Mouse (Mus musculus) spleen, adult 18-20 months (tissue): Measurements from ENCODE around the gene N6amt1.

Experiments used
- DNase-seq, 2 experiments: peaks; one replicate each; pipeline ENCODE4 v3.0.0; 2022; ENCODE audit warnings: mixed read lengths in 2 of 2

N6amt1 gene

DNA sequence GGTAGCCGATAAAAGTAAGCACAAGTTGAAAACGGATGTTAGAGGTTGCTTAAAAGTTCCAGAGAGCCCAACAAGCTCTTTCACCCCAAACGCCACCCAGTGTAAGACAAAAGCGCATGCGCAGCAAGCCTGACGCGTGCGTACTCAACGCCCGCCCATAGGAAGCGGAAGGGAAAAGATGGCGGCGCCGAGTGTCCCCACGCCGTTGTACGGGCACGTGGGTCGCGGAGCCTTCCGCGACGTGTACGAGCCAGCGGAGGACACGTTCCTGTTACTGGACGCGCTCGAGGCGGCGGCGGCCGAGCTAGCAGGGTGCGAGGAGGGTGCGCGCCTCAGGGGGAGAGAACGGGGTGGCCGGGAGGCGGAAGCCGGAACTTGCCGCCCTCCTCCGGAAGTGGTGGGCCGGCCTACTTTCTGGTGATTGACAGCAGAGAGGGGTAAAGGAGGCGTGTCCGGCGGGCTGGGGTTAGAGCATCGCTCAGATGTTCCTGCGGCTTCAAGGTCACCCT, at the start of gene N6amt1:
TSS of gene N6amt1 (plus strand) at position 111 of the 509 bp plus-strand sequence.
- DNase-seq = peak; percentile 90 to 95

GRCm38 (mm10) chr16:87305251-87306011, 48.6 kb upstream of the N6amt1 start:
- DNase-seq = no peak

DNA sequence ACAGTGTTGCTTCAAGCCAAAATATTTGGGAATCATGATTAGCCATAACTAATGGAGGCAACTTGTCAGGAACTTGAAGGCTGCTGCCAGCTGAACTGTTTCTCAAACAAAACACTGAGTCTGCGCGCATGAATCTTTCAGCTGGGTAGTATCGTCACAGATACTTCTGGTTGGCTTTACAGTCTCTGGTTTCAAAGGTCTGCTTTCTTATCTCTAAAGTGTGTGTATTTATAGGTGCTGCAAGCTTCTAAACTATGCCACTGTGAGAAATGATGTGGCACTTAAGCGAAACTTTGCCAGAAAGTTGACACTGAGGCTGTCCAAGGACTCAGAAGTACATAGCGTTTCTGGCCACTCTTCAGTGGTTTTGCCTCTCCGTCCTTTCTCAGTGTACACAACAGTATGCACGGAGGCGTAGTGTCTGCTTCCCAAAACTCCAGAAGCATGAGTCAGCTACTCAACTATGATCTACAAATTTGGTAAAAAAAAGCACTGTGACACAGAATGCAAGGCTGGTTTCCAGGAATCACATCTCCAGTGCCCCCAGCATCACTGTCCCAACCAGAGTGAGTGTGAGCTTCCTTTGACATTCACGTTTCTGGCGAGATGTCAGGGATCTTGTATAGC, 46.8 kb upstream of the N6amt1 start:
- DNase-seq = no peak

- DNase-seq = no peak
These were observed 43.3 kb upstream of the N6amt1 start for GRCm38 (mm10) chr16:87310659-87311058.

DNA sequence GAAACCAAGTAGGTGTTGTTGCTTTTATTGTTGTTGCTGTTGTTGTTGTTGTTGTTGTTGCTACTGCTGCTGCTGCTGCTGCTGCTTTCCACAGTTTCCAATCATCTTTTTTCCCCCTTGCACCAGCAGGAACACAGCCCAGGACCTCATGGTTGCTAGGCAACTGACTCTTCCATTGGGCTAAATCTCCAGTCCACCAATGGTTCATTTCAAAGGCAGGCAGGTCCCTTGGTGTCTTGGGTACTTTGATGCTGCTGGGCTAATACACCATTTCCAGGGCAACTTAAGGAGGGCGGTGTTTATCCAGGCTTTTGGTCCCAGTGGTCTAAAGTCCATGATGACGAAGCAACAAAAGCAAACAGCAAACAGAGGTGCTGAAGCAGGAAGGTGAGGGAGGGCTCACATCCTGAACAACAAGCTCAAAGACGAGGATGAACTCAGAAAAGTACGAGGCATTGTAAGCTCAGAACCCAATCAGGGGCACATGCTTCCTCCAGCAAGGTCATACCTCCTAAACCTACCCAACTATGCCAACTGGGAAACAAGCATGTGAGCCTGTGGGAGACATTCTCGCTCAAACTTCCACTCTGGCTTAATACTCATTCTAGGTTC, 35.7 kb upstream of the N6amt1 start:
- no peak for DNase-seq

DNA sequence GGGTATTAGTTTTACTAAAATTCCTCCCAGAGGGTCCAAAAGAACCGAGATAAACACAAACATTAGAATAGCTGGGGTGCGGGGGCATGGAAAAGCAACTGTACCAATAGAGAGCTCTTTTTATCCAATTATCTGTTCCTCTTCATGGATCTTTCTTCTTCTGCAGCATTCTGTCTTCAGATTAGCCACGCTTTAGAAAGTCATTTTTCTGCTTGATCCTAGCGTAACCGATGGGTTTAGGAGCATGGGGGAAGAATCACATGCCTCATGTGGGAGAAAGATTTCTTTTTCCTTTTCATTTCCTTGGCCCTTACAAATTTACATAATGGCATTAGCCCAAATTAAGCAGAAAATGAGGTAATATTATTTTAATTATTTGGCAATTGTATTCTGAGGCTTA, 35.0 kb upstream of the N6amt1 start:
- DNase-seq = no peak

DNA sequence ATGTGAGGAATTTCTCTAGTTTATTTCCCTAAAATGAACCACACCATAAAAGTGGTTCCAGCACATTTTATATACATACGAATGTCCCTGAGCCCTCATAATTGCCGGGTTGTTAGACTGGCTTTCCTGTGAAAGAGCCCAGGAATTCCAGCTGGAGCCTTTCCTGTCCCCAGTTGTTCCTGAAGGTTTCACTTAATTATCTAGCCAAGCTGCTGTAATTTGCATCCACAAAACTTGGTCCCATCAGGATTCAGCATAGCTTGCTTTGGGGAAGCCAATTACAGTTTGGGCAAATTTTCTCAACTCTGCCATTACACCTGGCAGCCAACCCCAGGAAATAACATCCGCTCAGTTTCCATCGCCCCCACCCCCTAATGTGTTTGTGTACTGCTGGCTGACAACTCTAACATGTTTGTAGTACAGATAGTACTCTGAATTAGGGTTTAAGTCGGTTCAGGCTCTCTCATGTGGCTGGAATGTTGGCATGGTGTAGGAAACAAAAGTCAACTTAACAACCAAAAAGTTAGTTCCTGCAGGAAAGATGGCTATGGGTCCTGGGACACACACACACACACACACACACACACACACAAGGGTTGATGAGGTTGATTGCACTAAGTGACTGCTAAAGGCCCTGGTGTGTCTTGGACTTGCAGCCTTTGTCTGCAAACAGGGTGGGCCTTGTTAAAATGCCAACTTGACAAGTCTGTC, 34.3 kb upstream of the N6amt1 start:
- no peak for DNase-seq

DNA sequence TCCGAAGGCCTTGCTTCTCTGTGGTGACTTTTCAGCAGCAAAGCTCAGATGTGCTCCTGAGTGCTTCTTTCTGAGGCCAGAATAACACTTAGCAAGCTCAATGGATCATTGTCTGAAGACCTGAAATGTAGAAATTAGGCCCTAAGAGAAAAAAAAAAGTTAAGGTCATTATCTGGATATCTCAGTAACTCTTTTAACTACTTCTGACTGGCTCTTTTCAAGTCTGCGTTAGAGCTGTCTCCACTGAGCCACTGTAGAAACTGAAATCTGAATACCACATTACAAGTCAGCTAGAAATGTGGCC, 33.8 kb upstream of the N6amt1 start:
- no peak for DNase-seq

GRCm38 (mm10) chr16:87324571-87324970, 29.4 kb upstream of the N6amt1 start:
- no peak for DNase-seq

- DNase-seq = no peak
These were observed 24.0 kb upstream of the N6amt1 start for GRCm38 (mm10) chr16:87329986-87330385.

DNA sequence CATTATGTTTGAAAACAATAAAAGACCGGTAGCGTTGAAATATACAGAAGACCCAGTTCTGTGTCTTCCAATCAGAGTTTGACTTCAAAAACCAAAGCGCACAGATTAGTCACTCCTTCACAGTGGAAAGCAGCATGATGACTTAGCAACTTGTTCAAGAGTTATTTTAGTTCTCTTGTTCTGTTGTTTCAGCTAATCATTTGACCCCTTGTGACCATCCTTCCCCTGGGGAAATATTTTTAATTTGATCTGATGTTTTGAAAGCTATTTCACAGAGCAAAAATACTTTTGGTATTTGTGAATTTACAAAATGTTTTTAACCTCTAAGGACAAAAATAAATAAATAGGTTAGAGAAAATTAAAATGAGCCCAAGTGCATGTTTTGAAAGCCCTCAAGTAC, 19.2 kb upstream of the N6amt1 start:
- no peak for DNase-seq

DNA sequence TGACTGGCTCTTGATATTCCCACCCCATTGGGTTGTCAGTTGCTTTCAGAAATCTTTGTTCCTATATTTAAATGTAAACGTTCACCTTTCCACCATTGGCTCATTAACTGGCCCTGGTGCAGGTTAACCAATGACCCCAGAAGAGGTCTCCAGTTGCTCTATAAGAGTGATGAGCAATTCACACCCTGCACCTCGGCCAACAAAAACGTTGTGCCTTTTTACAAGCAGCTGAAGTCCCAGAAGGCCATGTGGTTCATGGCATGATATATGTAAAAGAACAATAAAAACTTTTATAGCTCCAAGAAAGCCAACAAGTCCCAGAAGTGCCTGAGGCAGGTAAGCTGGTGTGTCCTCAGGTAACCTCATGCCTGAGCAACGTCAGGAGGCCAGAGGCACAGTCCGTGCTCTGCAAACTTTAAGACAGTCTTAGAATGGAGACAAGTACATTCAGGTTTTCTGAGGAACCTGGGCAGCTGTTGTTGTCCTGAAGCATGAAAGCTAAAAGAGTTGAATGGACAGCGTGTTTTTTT, 12.9 kb upstream of the N6amt1 start:
- DNase-seq = no peak

- DNase-seq = no peak
These were observed 5.9 kb upstream of the N6amt1 start for GRCm38 (mm10) chr16:87348133-87348532.

- DNase-seq = no peak
These were observed 2.4 kb upstream of the N6amt1 start for GRCm38 (mm10) chr16:87351386-87352105.

GRCm38 (mm10) chr16:87353605-87354004, 380 bp upstream of the N6amt1 start:
- no peak for DNase-seq

DNA sequence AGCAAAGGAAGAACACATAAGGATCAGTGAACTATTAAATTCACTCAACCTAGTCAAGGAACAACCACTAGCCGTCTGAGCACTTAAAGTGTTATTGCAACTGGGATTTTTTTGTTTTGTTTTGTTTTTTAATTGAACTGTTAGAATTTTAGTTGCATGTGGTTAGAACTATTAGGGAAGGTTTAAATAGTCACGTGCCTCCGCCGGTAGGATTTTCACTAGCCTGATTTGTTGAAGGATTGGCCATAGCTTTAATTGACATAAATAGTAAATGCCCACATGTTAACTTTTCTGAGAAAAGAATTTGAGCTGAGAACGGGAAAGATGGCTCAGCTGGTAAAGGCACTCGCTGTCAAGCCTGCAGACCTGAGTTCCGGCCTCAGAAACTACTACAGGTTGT, 763 bp downstream of the N6amt1 start:
- no peak for DNase-seq

DNA sequence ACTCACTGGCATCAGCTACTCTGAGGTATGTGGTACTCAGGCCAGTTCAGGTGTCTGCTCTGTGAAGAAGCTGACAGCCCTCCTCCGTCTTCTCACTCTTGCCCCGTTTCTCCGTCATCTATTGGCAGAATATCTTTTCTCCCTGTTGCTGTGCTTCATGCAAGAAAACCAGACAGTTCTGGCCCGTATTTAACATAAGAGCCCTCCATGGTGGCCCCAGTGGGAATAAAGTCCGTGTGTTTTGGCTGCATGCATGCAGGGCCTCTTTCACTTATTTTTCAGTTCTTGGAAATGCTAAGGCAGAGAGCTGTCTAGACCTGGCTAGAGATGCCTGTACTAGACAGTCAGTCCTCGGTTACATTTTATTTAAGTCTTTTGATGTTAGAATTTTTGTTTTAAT, 6.1 kb downstream of the N6amt1 start:
- no peak for DNase-seq

GRCm38 (mm10) chr16:87364231-87364630, 10.2 kb downstream of the N6amt1 start:
- DNase-seq = no peak

DNA sequence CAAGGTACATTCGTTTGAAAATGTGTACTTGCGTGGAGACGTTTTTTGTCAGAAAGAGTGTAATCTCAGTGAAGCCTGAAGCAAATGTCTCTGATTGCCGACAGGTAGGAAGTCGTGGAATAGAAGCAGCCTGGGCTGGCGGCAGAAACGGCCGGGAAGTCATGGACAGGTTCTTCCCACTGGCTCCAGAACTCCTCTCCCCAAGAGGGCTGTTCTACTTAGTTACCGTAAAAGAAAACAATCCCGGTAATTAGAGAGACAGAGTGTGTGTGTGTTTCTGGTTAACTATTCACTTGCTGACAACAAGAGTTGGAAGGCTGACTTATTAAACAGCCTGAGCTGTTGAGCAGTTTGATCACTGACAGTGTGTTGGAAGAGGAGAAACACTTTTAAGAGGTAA, 12.1 kb downstream of the N6amt1 start:
- no peak for DNase-seq

DNA sequence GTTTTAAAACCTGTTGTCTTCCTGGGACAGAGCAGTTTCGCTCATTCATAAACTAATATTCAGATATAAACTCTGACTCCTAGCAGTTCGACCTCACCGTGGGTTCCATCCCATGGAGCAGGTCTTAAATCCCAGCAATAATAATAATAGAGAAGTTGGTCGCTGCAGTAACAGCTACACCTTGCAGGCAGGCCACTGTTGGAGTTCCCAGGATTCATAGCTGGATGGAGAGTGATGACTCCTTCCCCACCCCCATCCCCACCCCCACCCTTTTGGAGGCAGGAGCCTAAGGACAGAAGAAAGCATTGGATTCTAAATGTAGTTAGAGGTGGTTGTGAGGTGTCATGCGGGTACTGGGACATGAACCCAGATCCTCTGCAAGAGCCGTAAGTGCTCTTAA, 12.5 kb downstream of the N6amt1 start:
- no peak for DNase-seq

- no peak for DNase-seq
These were observed 29.0 kb downstream of the N6amt1 start for GRCm38 (mm10) chr16:87382996-87383395.

- DNase-seq = no peak
These were observed 30.4 kb downstream of the N6amt1 start for GRCm38 (mm10) chr16:87384366-87384765.
